Mouse (Mus musculus) adrenal gland, adult 2 months (tissue): ENCODE measurements around the gene Sugp1. TPM values are rescaled to one million over a fixed set of nuclear protein-coding genes. Genes with fewer than 3 reads are reported as not detected.
"Not testable (repeated sequence)": the region's sequence is repeated elsewhere in the genome, so short reads cannot be mapped to it uniquely, and the experiment has no call there.

ENCODE experiments used
- DNase-seq: peaks from one replicate; pipeline ENCODE4 v3.0.0; 2021
- long read RNA-seq: library from polyadenylated mRNA; stranded (forward); transcript quantifications from one replicate; pipeline ENCODE4 v2.0.0, GENCODE M21; 2021
- polyA plus RNA-seq: library from polyadenylated mRNA; depleted of rRNA; stranded (reverse); fragments of >200 nt; gene quantifications from 2 replicates; pipeline ENCODE4 v1.2.3, GENCODE M21; 2012; rRNA removed
- total RNA-seq, 2 experiments: library from RNA; stranded (reverse); gene quantifications; 2 replicates each; pipeline ENCODE4 v1.2.3; 2021

Sugp1 gene
- total RNA-seq = 10 to 100 TPM; 28.7 to 32.8 TPM
- 6.6 and 7.5 TPM in 2 replicates for polyA plus RNA-seq
- long read RNA-seq, transcript Sugp1-201 (14 exons, 2,681 nt) = major isoform, 28 of 37 reads
- long read RNA-seq, partial matches to known transcripts = 5 of 37 reads
- long read RNA-seq, other reads (novel, unspliced or antisense) = 4 of 37 reads

GRCm38 (mm10) chr8:70042583-70043455 lies at the start of gene Sugp1, which contains the start of gene Mau2:
Sugp1 (plus strand) TSS chr8:70042813.
Mau2 (minus strand) TSS chr8:70042734.
- peak; percentile 96 for DNase-seq

GRCm38 (mm10) chr8:69995422-69995775 lies 47.2 kb upstream of the Sugp1 start:
- DNase-seq = no peak

- peak; percentile 100 for DNase-seq
These were observed 46.6 kb upstream of the Sugp1 start, which contains the start of gene Gatad2a for GRCm38 (mm10) chr8:69995776-69996588. Gatad2a (minus strand) TSS chr8:69996384.

- DNase-seq = no peak
These were observed 45.9 kb upstream of the Sugp1 start for GRCm38 (mm10) chr8:69996589-69997285.

GRCm38 (mm10) chr8:69998706-69999105 lies 43.9 kb upstream of the Sugp1 start:
- no peak for DNase-seq

GRCm38 (mm10) chr8:69999236-69999635 lies 43.4 kb upstream of the Sugp1 start:
- no peak for DNase-seq

- DNase-seq = no peak
These were observed 42.4 kb upstream of the Sugp1 start for GRCm38 (mm10) chr8:70000226-70000625.

- peak; percentile 55 for DNase-seq
These were observed 41.3 kb upstream of the Sugp1 start for GRCm38 (mm10) chr8:70001176-70001891.

GRCm38 (mm10) chr8:70001892-70002191 lies 40.8 kb upstream of the Sugp1 start:
- not testable (repeated sequence) for DNase-seq

- DNase-seq = no peak
These were observed 39.4 kb upstream of the Sugp1 start for GRCm38 (mm10) chr8:70003204-70003657.

GRCm38 (mm10) chr8:70004345-70004744 lies 38.3 kb upstream of the Sugp1 start:
- DNase-seq = no peak

- DNase-seq = no peak
These were observed 37.4 kb upstream of the Sugp1 start for GRCm38 (mm10) chr8:70005178-70005577.

- not testable (repeated sequence) for DNase-seq
These were observed 31.8 kb upstream of the Sugp1 start for GRCm38 (mm10) chr8:70010796-70011195.

- DNase-seq = no peak
These were observed 30.3 kb upstream of the Sugp1 start for GRCm38 (mm10) chr8:70012350-70012749.

- DNase-seq = no peak
These were observed 29.9 kb upstream of the Sugp1 start for GRCm38 (mm10) chr8:70012763-70013162.

- DNase-seq = no peak
These were observed 27.6 kb upstream of the Sugp1 start for GRCm38 (mm10) chr8:70015017-70015416.

GRCm38 (mm10) chr8:70023596-70023995 lies 19.0 kb upstream of the Sugp1 start:
- no peak for DNase-seq

GRCm38 (mm10) chr8:70026151-70026550 lies 16.5 kb upstream of the Sugp1 start:
- DNase-seq = no peak

GRCm38 (mm10) chr8:70030255-70030654 lies 12.4 kb upstream of the Sugp1 start:
- no peak for DNase-seq

GRCm38 (mm10) chr8:70037994-70038393 lies 4.6 kb upstream of the Sugp1 start:
- DNase-seq = no peak

- no peak for DNase-seq
These were observed 597 bp upstream of the Sugp1 start for GRCm38 (mm10) chr8:70041885-70042546.
